Comparison of ENCODE assay signal across 8 mouse cellular contexts in genomic region chr3:157717313-157717921, GRCm38 (mm10).
DNase-seq lines count a peak whose midpoint lies in the region; ATAC-seq and TF ChIP-seq lines count a peak whose summit lies in the region.
"Had no signal": no experiment of that assay in that cellular context is flagged by ENCODE, and none has a peak within 500 bp of the region (broad histone marks: within the 10 kb centered on the region; RNA-seq: fewer than 3 reads in every experiment).

No protein-coding gene starts in this region.

- no peaks in the 10 kb centered on the region for H3K9me3 ChIP-seq in forebrain, embryonic 16.5 days (ENCODE audit: control insufficient read depth, low read length)
- H3K9me3 ChIP-seq in hindbrain, embryonic 16.5 days (ENCODE audit: control insufficient read depth, low read length) = no peaks in the 10 kb centered on the region

- H3K4me1 ChIP-seq in forebrain, embryonic 16.5 days (replicated peaks; ENCODE audit: control insufficient read depth, insufficient read depth, low read length) = no peaks in the 10 kb centered on the region
- no peaks in the 10 kb centered on the region for H3K4me1 ChIP-seq in hindbrain, embryonic 16.5 days (ENCODE audit: control insufficient read depth, insufficient read depth, low read depth, low read length)

- no peaks in the 10 kb centered on the region for H3K36me3 ChIP-seq in forebrain, embryonic 16.5 days (ENCODE audit: control insufficient read depth, insufficient read depth)
- H3K36me3 ChIP-seq in hindbrain, embryonic 16.5 days (ENCODE audit: control insufficient read depth, insufficient read depth, low read length) = no peaks in the 10 kb centered on the region

- H3K4me2 ChIP-seq in forebrain, embryonic 16.5 days (ENCODE audit: low read length) = no peak overlapping the region
- no peak overlapping the region for H3K4me2 ChIP-seq in hindbrain, embryonic 16.5 days (ENCODE audit: low read length)

- POLR2A ChIA-PET in Patski (lab: Charles Lee) = no interaction called here

- WGBS in forebrain, embryonic 16.5 days = 23% methylated on average over 7 of the region's 7 CpGs
- 26% methylated on average over 7 of the region's 7 CpGs for WGBS in hindbrain, embryonic 16.5 days

- no peak overlapping the region for H3K27ac ChIP-seq in forebrain, embryonic 16.5 days (ENCODE audit: low read length)
- H3K27ac ChIP-seq in hindbrain, embryonic 16.5 days (ENCODE audit: low read depth, low read length) = no peak overlapping the region

- CTCF ChIA-PET in Patski (lab: Charles Lee) = interaction anchor here (0.6 to 11.4 kb wide), 23 partner anchors 8 to 924 kb away, joined by 3 to 107 read pairs (median 3); partner anchors contain the start of genes Ptger3 and Zranb2

- no peaks in the 10 kb centered on the region for H3K27me3 ChIP-seq in Patski
- no peaks in the 10 kb centered on the region for H3K27me3 ChIP-seq in forebrain, embryonic 16.5 days (replicated peaks; ENCODE audit: control insufficient read depth, insufficient read depth, low read length)
- no peaks in the 10 kb centered on the region for H3K27me3 ChIP-seq in hindbrain, embryonic 16.5 days (replicated peaks; ENCODE audit: control insufficient read depth, insufficient read depth, low read length)

- H3K9ac ChIP-seq in forebrain, embryonic 16.5 days (replicated peaks; ENCODE audit: low read depth, low read length) = no peak overlapping the region
- H3K9ac ChIP-seq in hindbrain, embryonic 16.5 days (ENCODE audit: low read depth, low read length) = no peak overlapping the region

- ATAC-seq in Patski = peak; percentile 70
- ATAC-seq in cerebellum, adult (ENCODE audit: insufficient number of reproducible peaks, low FRiP score, low TSS enrichment) = peak; percentile 83
- ATAC-seq in forebrain, embryonic 16.5 days = peak; percentile 71; the same call in 1 of the 2 replicates
- peak; percentile 80; the same call in 1 of the 2 replicates for ATAC-seq in hindbrain, embryonic 16.5 days
- peak; percentile 90 for ATAC-seq in megakaryocyte, adult 5-6 weeks (ENCODE audit: poor library complexity, severe bottlenecking)

- TF ChIP-seq CTCF in Patski (IDR thresholded peaks at IDR 0.05) = peak; percentile 99

- H3K4me3 ChIP-seq in forebrain, embryonic 16.5 days (replicated peaks; ENCODE audit: low read length) = no peak overlapping the region
- no peak overlapping the region for H3K4me3 ChIP-seq in hindbrain, embryonic 16.5 days (ENCODE audit: low read length)
- H3K4me3 ChIP-seq: myocyte had no signal

- in situ Hi-C loops in Patski (cut with MboI; ENCODE audit: low pct_unique_long_range_greater_than_20kb) = loop anchor here (5.0 kb wide), 1 partner anchor 140 kb away; no protein-coding TSS in a partner anchor

- DNase-seq in Patski (ENCODE audit: low read depth, low spot score) = no peak
- peak; percentile 57 to 87 for DNase-seq in layer of hippocampus, postnatal 25 days (ENCODE audit: extremely low spot score in 1 of 2, low spot score in 1 of 2)
- DNase-seq in right cerebral cortex, postnatal 36 days (ENCODE audit: low spot score in 2 of 2) = peak; percentile 24 to 38
